In genomic region chr14:25530815-25531214, GRCm38 (mm10) we compare ENCODE assay signal across 18 mouse cellular contexts.
A peak's percentile ranks its signal among the peaks of the same experiment; 100 is the strongest.
DNase-seq lines count a peak whose midpoint lies in the region; ATAC-seq and TF ChIP-seq lines count a peak whose summit lies in the region.
"Had no signal": no experiment of that assay in that cellular context is flagged by ENCODE, and none has a peak within 500 bp of the region (broad histone marks: within the 10 kb centered on the region; RNA-seq: fewer than 3 reads in every experiment).

No protein-coding gene starts in this region.

- 68% methylated on average over 5 of the region's 5 CpGs for WGBS in forebrain, embryonic 13.5 days
- 71% methylated on average over 5 of the region's 5 CpGs for WGBS in forebrain, postnatal 0 days
- WGBS in intestine, postnatal 0 days = 82% methylated on average over 5 of the region's 5 CpGs
- WGBS in intestine, embryonic 15.5 days = 84% methylated on average over 5 of the region's 5 CpGs
- 69% methylated on average over 5 of the region's 5 CpGs for WGBS in lung, postnatal 0 days
- WGBS in lung, adult 2 months = 68% methylated on average over 5 of the region's 5 CpGs

- no peaks in the 10 kb centered on the region for H3K27me3 ChIP-seq in forebrain, embryonic 13.5 days
- no peaks in the 10 kb centered on the region for H3K27me3 ChIP-seq in forebrain, postnatal 0 days (ENCODE audit: insufficient read depth, low read length)
- no peaks in the 10 kb centered on the region for H3K27me3 ChIP-seq in intestine, postnatal 0 days (replicated peaks; ENCODE audit: control insufficient read depth, insufficient read depth, low read length)
- no peaks in the 10 kb centered on the region for H3K27me3 ChIP-seq in intestine, embryonic 15.5 days (replicated peaks)
- no peaks in the 10 kb centered on the region for H3K27me3 ChIP-seq in lung, postnatal 0 days (replicated peaks; ENCODE audit: insufficient read depth, low read length)

- H3K9ac ChIP-seq in forebrain, embryonic 13.5 days = no peak overlapping the region
- no peak overlapping the region for H3K9ac ChIP-seq in forebrain, postnatal 0 days
- H3K9ac ChIP-seq in intestine, postnatal 0 days (ENCODE audit: low read depth, low read length) = no peak overlapping the region
- no peak overlapping the region for H3K9ac ChIP-seq in intestine, embryonic 15.5 days
- no peak overlapping the region for H3K9ac ChIP-seq in lung, postnatal 0 days (replicated peaks; ENCODE audit: low read depth)

- no peak for DNase-seq in forebrain, postnatal 0 days
- no peak for DNase-seq in lung, postnatal 0 days (ENCODE audit: low spot score)
- no peak for DNase-seq in lung, adult 2 months
- DNase-seq in right cerebral cortex, postnatal 14 days = no peak
- DNase-seq: adrenal gland, postnatal 14 days; cerebellum, adult 9-10 months; gastrocnemius, postnatal 25 days; kidney, adult 8-10 months; kidney, postnatal 14 days; layer of hippocampus, postnatal 36 days; lung, postnatal 10 days had no signal

- TF ChIP-seq POLR2A in lung, adult 2 months (IDR thresholded peaks at IDR 0.05; ENCODE audit: borderline replicate concordance, extremely low read depth, low read depth, low read length) = no peak
- no peak for TF ChIP-seq POLR2A in bone marrow macrophage, adult 2 months (IDR thresholded peaks at IDR 0.05; ENCODE audit: borderline replicate concordance, low read depth, low read length)

- TF ChIP-seq CTCF in forebrain, postnatal 0 days (IDR thresholded peaks at IDR 0.05; ENCODE audit: low read depth) = no peak
- TF ChIP-seq CTCF in intestine, postnatal 0 days (IDR thresholded peaks at IDR 0.05; ENCODE audit: low read depth) = peak; percentile 25
- TF ChIP-seq CTCF in lung, postnatal 0 days (IDR thresholded peaks at IDR 0.05) = 0 out of 2 replicates have a peak, but pooled peaks have one; percentile 5
- TF ChIP-seq CTCF in lung, adult 2 months (IDR thresholded peaks at IDR 0.05; ENCODE audit: insufficient read depth, low read length) = no peak
- TF ChIP-seq CTCF in bone marrow macrophage, adult 2 months (IDR thresholded peaks at IDR 0.05; ENCODE audit: low read depth, low read length) = no peak

- TF ChIP-seq EP300 in lung, postnatal 0 days (IDR thresholded peaks at IDR 0.05) = no peak

- 0 out of 2 replicates have a peak, but pooled peaks cover 4% of the 10 kb centered on the region for H3K4me1 ChIP-seq in forebrain, embryonic 13.5 days
- H3K4me1 ChIP-seq in forebrain, postnatal 0 days (ENCODE audit: insufficient read depth) = no peaks in the 10 kb centered on the region
- H3K4me1 ChIP-seq in intestine, postnatal 0 days (replicated peaks; ENCODE audit: control insufficient read depth, insufficient read depth, low read length) = peaks cover 4% of the 10 kb centered on the region
- H3K4me1 ChIP-seq in intestine, embryonic 15.5 days (replicated peaks) = peaks cover 40% of the 10 kb centered on the region
- peaks cover 25% of the 10 kb centered on the region for H3K4me1 ChIP-seq in lung, postnatal 0 days (ENCODE audit: insufficient read depth, low read depth, low read length)
- H3K4me1 ChIP-seq in lung, adult 2 months (ENCODE audit: control insufficient read depth, insufficient read depth, low read length) = peaks cover 55% of the 10 kb centered on the region
- H3K4me1 ChIP-seq in bone marrow macrophage, adult 2 months (ENCODE audit: control insufficient read depth, insufficient read depth, low read length) = peaks cover 52% of the 10 kb centered on the region

- no peak overlapping the region for H3K4me3 ChIP-seq in forebrain, embryonic 13.5 days
- H3K4me3 ChIP-seq in forebrain, postnatal 0 days (ENCODE audit: low read depth, low read length) = no peak overlapping the region
- H3K4me3 ChIP-seq in intestine, postnatal 0 days (ENCODE audit: low read depth, low read length) = no peak overlapping the region
- no peak overlapping the region for H3K4me3 ChIP-seq in intestine, embryonic 15.5 days (replicated peaks)
- H3K4me3 ChIP-seq in lung, postnatal 0 days (ENCODE audit: low read depth, low read length) = no peak overlapping the region
- H3K4me3 ChIP-seq in lung, adult 2 months (replicated peaks; ENCODE audit: extremely low read depth, low read depth, low read length) = no peak overlapping the region
- no peak overlapping the region for H3K4me3 ChIP-seq in bone marrow macrophage, adult 2 months (ENCODE audit: insufficient read depth, low read length)

- peaks cover 59% of the 10 kb centered on the region for H3K36me3 ChIP-seq in forebrain, embryonic 13.5 days (ENCODE audit: poor library complexity, severe bottlenecking)
- H3K36me3 ChIP-seq in forebrain, postnatal 0 days (ENCODE audit: insufficient read depth) = no peaks in the 10 kb centered on the region
- H3K36me3 ChIP-seq in intestine, postnatal 0 days (ENCODE audit: control insufficient read depth, insufficient read depth) = peaks cover 8% of the 10 kb centered on the region; the same call in 1 of the 2 replicates
- no peaks in the 10 kb centered on the region for H3K36me3 ChIP-seq in intestine, embryonic 15.5 days
- no peaks in the 10 kb centered on the region for H3K36me3 ChIP-seq in lung, postnatal 0 days (ENCODE audit: insufficient read depth, low read length)

- 0 out of 2 replicates have a peak overlapping the region, but pooled peaks have one; percentile 1 for H3K27ac ChIP-seq in forebrain, embryonic 13.5 days
- H3K27ac ChIP-seq in forebrain, postnatal 0 days (ENCODE audit: low read depth, low read length) = no peak overlapping the region
- H3K27ac ChIP-seq in intestine, postnatal 0 days (ENCODE audit: low read depth, low read length) = no peak overlapping the region
- H3K27ac ChIP-seq in intestine, embryonic 15.5 days = no peak overlapping the region
- H3K27ac ChIP-seq in lung, postnatal 0 days (ENCODE audit: low read length) = no peak overlapping the region
- peak overlapping the region; percentile 57 for H3K27ac ChIP-seq in bone marrow macrophage, adult 2 months (ENCODE audit: insufficient read depth, low read depth, low read length)
- H3K27ac ChIP-seq: stomach, postnatal 0 days had no signal

- no peak for ATAC-seq in forebrain, embryonic 13.5 days
- ATAC-seq in forebrain, postnatal 0 days = no peak
- ATAC-seq in intestine, postnatal 0 days = no peak
- ATAC-seq in intestine, embryonic 15.5 days = no peak
- no peak for ATAC-seq in lung, postnatal 0 days
- ATAC-seq: forebrain, embryonic 16.5 days; midbrain, embryonic 16.5 days had no signal

- H3K9me3 ChIP-seq in forebrain, embryonic 13.5 days (replicated peaks) = no peaks in the 10 kb centered on the region
- H3K9me3 ChIP-seq in forebrain, postnatal 0 days (ENCODE audit: low read length) = no peaks in the 10 kb centered on the region
- H3K9me3 ChIP-seq in intestine, postnatal 0 days (ENCODE audit: control insufficient read depth) = no peaks in the 10 kb centered on the region
- H3K9me3 ChIP-seq in intestine, embryonic 15.5 days = no peaks in the 10 kb centered on the region
- no peaks in the 10 kb centered on the region for H3K9me3 ChIP-seq in lung, postnatal 0 days (ENCODE audit: low read length)

- H3K4me2 ChIP-seq in forebrain, embryonic 13.5 days = no peak overlapping the region
- H3K4me2 ChIP-seq in forebrain, postnatal 0 days (ENCODE audit: low read depth) = no peak overlapping the region
- H3K4me2 ChIP-seq in intestine, postnatal 0 days (replicated peaks; ENCODE audit: low read depth) = no peak overlapping the region
- no peak overlapping the region for H3K4me2 ChIP-seq in intestine, embryonic 15.5 days (replicated peaks)
- no peak overlapping the region for H3K4me2 ChIP-seq in lung, postnatal 0 days (replicated peaks; ENCODE audit: low read depth, low read length)

Comparison
In these comparisons a context has a peak if more than half of its experiments do, and no peak if none do; other contexts are left out.
1. H3K27ac ChIP-seq: peak in forebrain, embryonic 13.5 days (single experiment) and bone marrow macrophage, adult 2 months (single experiment); none in forebrain, postnatal 0 days (single experiment), intestine, postnatal 0 days (single experiment), intestine, embryonic 15.5 days (single experiment) and lung, postnatal 0 days (single experiment).
2. CTCF ChIP-seq: peak in intestine, postnatal 0 days (single experiment) and lung, postnatal 0 days (single experiment); none in forebrain, postnatal 0 days (single experiment), lung, adult 2 months (single experiment) and bone marrow macrophage, adult 2 months (single experiment).